Mouse (Mus musculus) granulocyte monocyte progenitor cell, adult 5-6 weeks (primary cell): ENCODE results near the gene Fpr-rs4. TPM values are rescaled to one million over a fixed set of nuclear protein-coding genes. Genes with fewer than 3 reads are reported as not detected.
A peak's percentile ranks its signal among the peaks of the same experiment; 100 is the strongest.
"Not testable (repeated sequence)": the region's sequence is repeated elsewhere in the genome, so short reads cannot be mapped to it uniquely, and the experiment has no call there.

Experiments used
- ATAC-seq: replicated peaks from 2 replicates; pipeline ENCODE4 v1.8.0; 2016; ENCODE audit warnings: mild to moderate bottlenecking, moderate TSS enrichment, inconsistent platforms; ENCODE audit not compliant: poor library complexity, severe bottlenecking
- total RNA-seq, 2 experiments: library from RNA; stranded (forward) in 1 of 2; stranded (reverse) in 1 of 2; fragments of 200-712, 200-1000 nt in 1 of 2; fragments of >200 nt in 1 of 2; fragmentation: Nextera tagmentation in 1 of 2; gene quantifications; 2 replicates each; pipeline ENCODE4 v1.2.3; 2014 to 2017

Gene Fpr-rs4
- not detected in 2 replicates for total RNA-seq (2014; fragmentation: Nextera tagmentation)
- not detected in 2 replicates for total RNA-seq (2017)

DNA sequence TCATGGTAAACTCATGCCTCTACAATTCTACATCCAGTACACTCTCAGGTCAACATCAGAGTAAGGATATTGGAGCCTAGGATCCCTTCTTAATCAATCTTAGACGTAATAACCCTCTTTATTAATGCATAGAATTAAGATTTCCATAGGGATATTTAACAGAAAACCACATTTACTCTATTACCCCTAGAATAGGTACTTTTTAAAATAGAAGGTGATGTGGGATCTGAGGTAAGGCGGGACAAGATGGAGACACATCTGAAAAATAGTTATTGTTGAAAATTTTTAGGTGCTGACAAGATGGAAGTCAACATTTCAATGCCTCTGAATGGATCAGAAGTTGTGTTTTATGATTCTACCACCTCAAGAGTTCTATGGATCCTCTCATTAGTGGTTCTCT is at the start of gene Fpr-rs4:
Gene Fpr-rs4 (plus strand): TSS at position 301 of the 400 bp plus-strand sequence.
- no peak for ATAC-seq

GRCm38 (mm10) chr17:17973443-17973842 is 48.1 kb upstream of the Fpr-rs4 start:
- peak; percentile 61; the same call in 1 of the 2 replicates for ATAC-seq

- not testable (repeated sequence) for ATAC-seq
Measured at GRCm38 (mm10) chr17:17981232-17981631, 40.3 kb upstream of the Fpr-rs4 start.

GRCm38 (mm10) chr17:18004752-18005151 is 16.8 kb upstream of the Fpr-rs4 start:
- no peak for ATAC-seq

GRCm38 (mm10) chr17:18049124-18049523 is 27.6 kb downstream of the Fpr-rs4 start, which contains the start of gene Vmn2r124:
TSS of gene Vmn2r124 (plus strand) at chr17:18049424.
- no peak for ATAC-seq

Other genes with a start within 250 kb of the Fpr-rs4 start
- gene Spaca6, start 194.6 kb upstream of the Fpr-rs4 start, total RNA-seq (2014; fragmentation: Nextera tagmentation), result 1.6 and 3.2 TPM in 2 replicates
- gene Spaca6, start 194.6 kb upstream of the Fpr-rs4 start, total RNA-seq (2017), result not detected in 2 replicates
- not detected in 2 replicates for gene Has1, start 166.5 kb upstream of the Fpr-rs4 start, total RNA-seq (2014; fragmentation: Nextera tagmentation)
- not detected in 2 replicates for gene Has1, start 166.5 kb upstream of the Fpr-rs4 start, total RNA-seq (2017)
- gene Fpr1, start 137.8 kb upstream of the Fpr-rs4 start, total RNA-seq (2014; fragmentation: Nextera tagmentation), result not detected in 2 replicates
- gene Fpr1, start 137.8 kb upstream of the Fpr-rs4 start, total RNA-seq (2017), result 1.1 and 2.9 TPM in 2 replicates
- not detected in 2 replicates for gene Fpr2, start 133.9 kb upstream of the Fpr-rs4 start, total RNA-seq (2014; fragmentation: Nextera tagmentation)
- gene Fpr2, start 133.9 kb upstream of the Fpr-rs4 start, total RNA-seq (2017), result 3.5 and 5.0 TPM in 2 replicates
- gene Fpr3, start 133.9 kb upstream of the Fpr-rs4 start, total RNA-seq (2014; fragmentation: Nextera tagmentation), result not detected in 2 replicates
- not detected in 2 replicates for gene Fpr3, start 133.9 kb upstream of the Fpr-rs4 start, total RNA-seq (2017)
- gene Vmn2r124, start 27.7 kb downstream of the Fpr-rs4 start, total RNA-seq (2014; fragmentation: Nextera tagmentation), result not detected in 2 replicates
- gene Vmn2r124, start 27.7 kb downstream of the Fpr-rs4 start, total RNA-seq (2017), result not detected in 2 replicates
- not detected in 2 replicates for gene Vmn2r91, start 63.3 kb downstream of the Fpr-rs4 start, total RNA-seq (2014; fragmentation: Nextera tagmentation)
- gene Vmn2r91, start 63.3 kb downstream of the Fpr-rs4 start, total RNA-seq (2017), result not detected in 2 replicates
- not detected in 2 replicates for gene Vmn2r92, start 130.2 kb downstream of the Fpr-rs4 start, total RNA-seq (2014; fragmentation: Nextera tagmentation)
- not detected in 2 replicates for gene Vmn2r92, start 130.2 kb downstream of the Fpr-rs4 start, total RNA-seq (2017)